Mouse (Mus musculus) adrenal gland, adult 2 months (tissue): Measurements from ENCODE around the gene Frmd4a. TPM values are rescaled to one million over a fixed set of nuclear protein-coding genes. Genes with fewer than 3 reads are reported as not detected.

Experiments used
- DNase-seq: peaks from one replicate; pipeline ENCODE4 v3.0.0; 2021
- polyA plus RNA-seq: library from polyadenylated mRNA; depleted of rRNA; stranded (reverse); fragments of >200 nt; gene quantifications from 2 replicates; pipeline ENCODE4 v1.2.3, GENCODE M21; 2012
- total RNA-seq, 2 experiments: library from RNA; stranded (reverse); gene quantifications; 2 replicates each; pipeline ENCODE4 v1.2.3; 2021

Frmd4a gene
- total and polyA plus RNA-seq, 3 experiments: 9.8 to 15.8 (median 11.4) TPM

DNA sequence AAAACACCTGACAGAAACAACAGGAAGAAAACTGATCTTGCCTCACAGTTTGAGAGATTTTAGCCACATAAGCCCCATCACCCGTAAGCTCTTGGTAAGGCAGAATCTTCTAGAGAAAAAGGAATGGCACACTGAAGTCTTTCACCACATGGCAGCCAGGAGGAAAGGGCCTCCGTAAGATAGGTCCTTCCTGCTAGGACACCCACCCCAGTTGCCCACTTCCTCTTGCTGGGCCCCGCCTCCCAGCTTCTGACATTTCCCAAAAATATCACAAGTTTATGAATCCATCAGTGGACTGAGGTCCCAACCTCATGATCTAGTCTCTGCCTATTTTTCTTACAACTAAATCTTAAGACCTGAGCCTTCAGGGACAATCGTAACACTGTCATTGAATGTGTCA lies 373.6 kb downstream of the Frmd4a start:
- no peak for DNase-seq

DNA sequence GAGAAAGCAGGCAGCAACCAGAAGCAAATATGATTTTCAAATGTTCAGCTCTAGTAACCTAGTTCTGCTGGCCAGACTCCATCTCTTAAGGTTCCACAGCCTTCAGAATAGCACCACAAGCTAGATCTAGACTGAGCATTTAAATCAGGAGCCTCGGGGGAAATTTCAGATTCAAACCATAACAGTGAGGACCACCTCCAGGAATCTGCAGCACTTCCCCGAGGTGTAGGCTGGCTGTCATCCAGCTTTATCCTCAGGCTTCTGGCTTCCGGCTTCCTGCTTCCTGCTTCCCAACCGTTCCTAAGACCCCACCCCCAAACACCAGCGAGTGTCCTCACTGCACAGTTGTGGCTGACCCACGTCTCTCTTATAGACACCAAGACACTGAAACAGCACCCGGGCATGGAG lies 374.2 kb downstream of the Frmd4a start:
- DNase-seq: no peak

DNA sequence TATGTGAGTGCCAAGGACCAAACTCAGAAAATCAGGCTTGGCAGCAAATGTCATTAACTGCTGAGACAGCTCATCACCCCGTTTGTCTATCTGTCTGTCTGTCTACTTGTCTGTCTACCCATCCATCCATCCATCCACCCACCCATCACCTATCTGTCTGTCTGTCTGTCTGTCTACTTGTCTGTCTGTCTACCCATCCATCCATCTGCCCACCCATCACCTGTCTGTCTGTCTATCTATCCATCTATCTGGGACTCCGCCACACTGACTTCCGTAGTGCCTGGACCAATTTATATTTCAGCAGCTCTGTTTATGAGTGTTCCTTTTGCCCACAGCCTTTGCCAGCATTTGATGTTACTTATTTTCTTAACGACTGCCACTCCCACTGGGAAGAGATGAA lies 375.5 kb downstream of the Frmd4a start:
- no peak for DNase-seq

DNA sequence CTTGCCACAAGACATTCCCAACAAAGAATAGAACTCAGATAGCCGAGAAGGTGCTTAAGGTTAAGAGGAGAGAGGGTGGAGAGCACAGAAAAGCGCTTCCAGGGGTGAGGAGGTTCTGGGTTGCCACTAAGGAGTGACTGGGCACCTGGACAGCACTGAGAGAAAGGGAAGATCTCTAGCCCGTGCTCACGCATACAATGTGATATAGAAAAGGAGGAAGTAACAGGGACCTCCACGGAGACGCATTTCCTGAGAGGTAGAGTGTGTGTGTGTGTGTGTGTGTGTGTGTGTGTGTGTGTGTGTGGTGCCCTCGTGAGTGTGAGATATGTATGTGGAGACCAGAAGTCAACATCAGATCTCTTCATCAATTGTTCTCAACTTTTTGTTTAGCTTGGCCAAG lies 377.1 kb downstream of the Frmd4a start:
- DNase-seq: no peak

DNA sequence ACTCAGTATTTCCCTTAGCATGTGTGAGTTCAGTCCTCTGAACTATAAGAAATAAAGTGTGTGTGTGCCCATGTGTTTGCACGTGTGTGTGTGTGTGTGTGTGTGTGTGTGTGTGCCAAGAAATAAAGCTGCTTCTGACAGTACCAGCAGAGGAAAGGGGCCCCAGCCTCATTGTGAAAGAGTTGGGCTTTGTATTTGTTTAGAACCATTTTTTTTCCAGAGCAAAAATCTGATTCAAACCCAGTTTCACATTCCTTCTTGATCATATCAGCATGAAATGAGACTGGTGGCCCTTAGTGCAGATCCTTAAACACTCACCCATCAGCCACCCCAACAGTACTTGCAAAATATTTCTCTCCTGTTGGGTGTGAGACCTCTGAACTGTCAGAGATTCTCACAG lies 382.2 kb downstream of the Frmd4a start:
- DNase-seq: no peak

DNA sequence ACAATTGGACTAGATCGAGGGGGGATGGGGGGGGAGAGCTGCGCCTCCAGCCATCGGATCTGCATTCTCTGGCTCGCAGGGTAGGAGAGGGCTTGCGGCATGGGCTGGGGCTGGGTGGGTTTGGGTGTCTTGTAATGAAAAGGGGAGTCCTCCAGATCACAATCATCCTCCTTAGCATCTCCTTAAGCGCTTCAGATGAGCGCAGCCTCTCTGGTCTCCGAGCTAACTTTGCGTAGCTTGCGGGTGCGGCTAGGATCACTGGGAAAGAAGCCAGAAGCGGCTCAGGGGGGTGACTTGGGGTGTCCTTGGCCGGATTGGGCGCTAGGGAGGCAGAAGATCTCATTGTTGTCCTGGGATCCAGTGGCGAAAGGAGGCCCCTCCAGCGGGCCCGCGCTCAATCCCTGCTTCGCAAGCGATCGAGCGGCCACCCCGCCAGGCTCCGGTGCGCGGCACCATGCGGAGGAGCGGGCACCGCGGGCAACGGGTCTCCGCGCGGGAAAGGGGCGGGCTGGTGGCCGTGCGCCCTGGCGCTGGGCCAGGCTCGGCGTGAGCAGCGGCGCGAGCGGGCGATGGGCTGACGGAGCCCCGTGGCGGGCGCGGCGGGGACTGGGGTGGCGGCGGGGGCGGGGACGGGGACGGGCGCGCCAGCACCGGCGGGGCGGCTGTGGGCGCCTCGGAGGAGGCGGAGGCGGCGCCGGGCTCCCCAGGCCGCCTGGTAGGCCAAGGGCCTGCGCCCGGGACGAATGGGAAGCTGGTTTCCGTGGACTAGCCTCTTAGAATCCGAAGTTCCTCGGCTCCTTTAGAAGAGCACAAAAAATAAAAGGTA lies 383.5 kb downstream of the Frmd4a start:
- peak; percentile 82 for DNase-seq

DNA sequence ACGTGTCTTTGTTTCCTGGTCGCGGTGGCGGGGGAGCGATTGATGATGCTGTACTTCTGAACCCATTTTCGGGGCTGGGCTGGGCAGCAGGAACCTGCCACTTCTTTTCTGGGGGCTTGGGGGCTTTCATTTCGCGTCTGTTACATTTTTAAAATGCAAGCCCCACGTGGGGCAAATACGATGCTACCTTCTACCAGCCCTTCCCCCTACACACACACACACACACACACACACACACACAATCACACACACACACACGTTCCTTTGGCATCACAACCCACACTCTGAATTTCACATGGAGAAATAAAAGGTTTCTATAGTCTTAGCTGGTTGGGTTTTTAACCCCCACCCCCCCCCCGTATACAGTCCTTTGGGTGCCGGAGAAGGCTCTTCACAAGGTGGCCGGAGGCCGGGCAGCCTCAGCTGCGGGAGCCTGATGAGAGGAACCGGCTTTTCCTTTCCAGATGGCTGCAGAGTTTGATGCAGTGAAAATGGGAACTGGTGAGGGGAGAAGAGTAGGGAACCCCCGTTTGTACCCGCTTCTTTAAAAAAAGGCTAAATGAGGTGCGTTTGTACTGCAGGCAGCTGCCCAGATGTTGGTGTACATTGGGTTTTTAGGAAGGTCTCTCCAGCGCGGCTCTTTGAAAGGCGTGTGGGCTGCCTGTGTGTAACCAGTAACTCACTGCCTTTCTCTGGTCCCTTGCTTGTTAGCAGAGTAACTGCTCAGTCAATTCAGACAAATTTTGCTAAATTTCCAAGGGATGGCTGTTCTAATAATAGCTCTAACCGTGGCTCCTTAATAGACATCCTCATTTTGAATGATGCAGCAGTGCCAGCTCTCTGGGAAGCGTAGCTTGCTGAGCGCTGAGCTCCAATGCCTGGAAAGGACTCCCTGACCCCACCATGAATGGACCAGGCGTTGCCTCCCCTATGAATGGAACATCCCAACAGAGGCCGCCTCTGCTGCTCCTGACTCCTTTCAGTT lies 384.4 kb downstream of the Frmd4a start:
- peak; percentile 27 for DNase-seq

DNA sequence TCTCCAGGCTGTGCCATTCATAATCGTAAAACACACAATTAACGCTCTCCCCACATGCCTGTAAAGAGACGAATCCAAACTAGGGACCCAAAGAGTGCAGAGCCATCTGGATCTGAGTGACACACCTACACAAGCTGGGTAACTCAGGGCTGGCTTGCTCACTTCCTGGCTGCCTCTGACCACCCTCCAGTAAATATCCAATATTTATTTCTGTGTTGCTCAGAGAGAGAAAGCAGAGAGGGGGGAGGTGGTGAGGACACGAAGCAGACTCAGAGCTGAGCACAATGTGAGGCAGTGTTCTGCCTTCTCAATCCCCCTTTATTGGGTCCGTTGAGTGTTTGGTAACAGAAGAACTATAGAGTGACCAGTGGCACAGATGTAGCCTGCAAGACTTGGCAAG lies 389.5 kb downstream of the Frmd4a start:
- no peak for DNase-seq

DNA sequence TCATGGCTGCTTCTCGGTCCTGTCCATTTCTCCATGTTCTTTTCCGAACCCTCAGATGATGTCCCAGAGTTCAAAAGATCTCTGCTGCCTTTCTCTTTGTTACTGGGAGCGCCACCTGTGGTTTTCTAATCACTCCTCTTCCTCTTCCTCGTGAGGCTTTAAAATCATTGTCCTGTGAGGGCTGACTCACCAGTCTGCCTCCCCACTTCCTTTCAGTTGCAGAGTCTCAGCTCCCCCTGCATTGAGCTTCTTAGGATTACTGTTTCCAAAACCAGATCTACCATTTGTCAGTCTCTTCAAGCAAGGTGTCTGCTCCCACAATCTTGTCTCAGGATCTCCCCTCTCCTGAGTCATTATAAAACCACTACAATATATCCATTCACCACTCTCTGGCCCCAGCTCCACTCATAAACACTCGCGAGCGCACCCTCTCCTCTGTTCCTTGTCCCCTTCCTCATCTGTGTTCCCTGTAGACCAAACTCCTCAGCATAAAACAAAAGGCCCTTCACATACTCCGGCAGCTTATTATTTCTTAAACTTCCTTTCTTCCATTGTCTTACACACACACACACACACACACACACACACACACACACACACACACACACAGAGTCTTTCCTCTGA lies 392.4 kb downstream of the Frmd4a start:
- DNase-seq: no peak

DNA sequence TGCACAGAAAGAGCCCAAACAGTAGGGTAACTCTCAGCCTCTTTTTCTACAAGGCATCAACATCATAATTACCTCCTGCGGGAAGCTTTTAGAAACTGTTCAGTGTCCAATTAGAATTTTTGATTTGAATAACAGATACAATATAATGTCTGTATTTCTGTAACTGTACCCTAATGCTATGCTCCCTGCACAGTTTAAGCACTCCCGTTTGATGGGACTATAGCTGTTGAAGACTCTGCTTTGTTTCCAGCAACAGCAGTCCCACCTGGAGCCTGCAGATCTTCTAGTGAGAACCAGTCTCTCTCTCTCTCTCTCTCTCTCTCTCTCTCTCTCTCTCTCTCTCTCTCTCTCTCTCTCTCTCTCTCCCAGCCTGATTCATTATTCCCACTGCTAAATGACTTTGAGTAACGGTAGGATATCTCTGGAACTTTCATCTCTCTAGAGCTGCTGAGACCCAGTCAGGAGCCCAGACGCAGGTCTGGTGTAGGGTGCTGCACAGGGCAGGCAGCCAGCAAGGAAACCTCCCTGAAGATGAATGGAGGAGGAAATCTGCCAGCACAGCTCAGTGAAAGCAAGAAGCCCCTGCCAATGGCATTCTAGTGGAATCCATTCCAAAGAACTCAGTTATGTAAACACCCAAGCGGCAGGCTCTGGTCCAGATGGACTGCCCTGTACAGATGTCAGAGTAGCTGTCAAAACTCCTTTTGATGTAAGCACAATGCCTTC lies 395.5 kb downstream of the Frmd4a start:
- peak; percentile 49 for DNase-seq

DNA sequence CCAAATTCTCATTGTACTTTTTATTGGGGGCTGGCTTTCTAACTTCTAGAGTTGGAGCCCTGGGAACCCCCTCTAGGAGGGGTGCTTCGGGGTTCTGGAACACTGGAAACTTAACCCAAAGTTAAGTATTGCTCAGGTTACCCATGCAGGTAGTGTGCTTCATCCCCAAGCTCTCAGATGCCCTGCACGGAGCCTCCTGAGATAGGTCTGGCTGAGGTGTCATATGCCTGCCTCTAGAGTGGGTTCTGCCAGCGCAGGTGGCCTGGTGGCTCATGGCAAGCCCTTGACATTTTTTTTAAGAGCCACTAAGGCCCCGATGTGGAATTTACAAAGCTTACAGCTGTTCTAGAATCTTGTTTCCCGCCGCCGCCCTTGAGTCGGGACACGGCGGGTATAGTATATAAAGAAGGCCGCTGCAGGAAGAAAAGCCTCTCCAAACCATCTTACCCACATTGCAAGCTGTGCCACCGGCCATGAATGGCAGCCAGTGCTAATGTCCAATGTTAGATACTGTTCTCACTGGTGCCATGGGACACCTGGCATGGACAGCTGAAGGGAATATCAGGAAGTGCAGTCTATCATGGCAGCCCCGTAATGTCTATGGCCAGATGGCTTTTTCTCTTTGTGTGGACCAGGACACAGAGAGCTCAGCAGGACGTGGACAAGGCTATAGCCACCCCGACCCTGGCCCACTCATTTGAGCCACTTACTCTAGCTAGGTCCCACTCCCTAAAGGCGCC lies 396.2 kb downstream of the Frmd4a start:
- no peak for DNase-seq

DNA sequence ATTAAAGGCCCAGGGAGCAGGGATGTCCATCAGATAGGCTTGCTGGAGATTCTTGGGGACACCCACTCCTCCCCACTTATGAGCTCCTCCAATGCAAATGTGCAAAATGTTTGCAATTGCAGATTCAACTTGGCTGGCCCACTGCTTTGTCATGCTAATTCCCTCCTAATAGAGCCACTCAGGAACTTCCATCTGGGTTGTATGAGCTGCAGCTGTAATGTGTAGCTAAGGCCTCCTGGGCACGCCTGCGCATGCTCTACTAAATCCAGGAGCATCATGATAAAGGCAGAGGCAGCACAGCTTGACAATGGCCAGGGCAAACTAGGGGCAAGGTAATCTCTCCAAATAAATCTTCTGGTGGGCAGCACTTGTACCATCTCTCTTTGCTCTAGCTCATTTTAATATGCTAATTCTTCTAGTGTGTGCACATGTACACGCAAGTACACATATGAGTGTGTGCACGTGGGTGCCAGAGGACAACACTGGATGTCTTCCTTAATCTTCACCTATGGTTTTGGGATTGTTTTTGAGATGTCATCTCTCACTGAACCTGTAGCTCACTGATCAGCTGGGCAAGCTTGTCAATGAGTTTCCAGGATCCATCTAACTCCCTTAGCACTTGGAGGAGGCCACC lies 403.3 kb downstream of the Frmd4a start:
- no peak for DNase-seq

DNA sequence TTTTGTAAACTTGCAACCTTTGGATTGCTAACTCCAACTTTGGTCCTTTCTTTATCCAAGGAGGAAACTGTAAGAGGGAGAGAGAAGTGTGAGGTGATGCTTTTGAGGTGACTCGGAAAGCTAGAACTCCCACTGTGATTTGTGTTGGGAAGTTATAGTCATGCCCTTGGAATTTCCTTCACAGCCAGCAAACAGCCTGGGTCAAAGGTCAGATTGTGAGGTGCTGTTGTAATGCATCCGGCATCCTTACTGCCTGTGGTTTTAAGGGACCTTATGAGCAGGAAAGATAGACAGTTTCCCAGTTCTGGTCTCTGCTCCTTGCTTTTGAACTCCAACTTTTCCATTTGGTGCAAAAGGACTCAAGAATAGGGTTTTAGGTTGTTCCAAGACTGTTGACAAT lies 404.2 kb downstream of the Frmd4a start:
- DNase-seq: no peak

DNA sequence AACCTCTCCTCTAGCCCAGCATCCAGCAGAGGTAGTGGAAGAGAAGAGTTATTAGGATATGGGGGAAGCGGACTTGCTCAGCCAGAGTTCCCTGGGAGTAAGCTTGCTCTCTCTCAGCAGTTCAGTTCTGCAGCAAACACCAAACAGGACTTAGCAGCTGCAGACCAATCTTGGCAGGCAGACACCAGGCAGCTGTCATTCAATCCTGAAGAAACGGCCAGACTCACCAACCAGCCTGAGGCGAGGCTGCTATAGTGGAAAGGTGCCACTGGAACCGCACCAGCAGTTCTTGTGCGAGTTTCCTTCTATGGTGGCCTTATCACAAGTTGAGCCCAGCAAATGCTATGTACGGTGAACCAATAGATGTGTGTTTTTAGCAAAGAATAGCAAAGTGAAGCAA lies 406.4 kb downstream of the Frmd4a start:
- DNase-seq: no peak

DNA sequence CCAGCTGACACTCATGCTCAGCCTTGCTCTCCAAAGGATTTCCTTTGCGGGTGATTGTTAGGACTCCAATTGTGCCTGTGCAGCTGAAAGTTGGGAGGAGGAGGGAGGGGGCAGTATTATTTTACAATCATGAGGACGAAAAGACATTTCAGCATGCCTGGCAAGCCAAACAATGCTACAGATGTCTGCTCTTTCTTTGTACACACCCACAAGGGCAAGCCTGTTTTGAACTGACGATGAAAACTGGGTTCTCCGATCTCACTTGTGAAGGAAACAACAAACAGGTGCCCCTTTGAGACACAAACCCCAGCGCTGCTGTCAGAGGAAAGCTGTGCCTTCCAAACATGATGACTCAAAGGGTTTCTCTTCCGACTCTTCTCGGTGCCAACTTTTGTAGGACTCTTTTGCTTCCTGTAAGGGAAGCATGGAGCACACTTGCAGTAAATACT lies 410.9 kb downstream of the Frmd4a start:
- no peak for DNase-seq

DNA sequence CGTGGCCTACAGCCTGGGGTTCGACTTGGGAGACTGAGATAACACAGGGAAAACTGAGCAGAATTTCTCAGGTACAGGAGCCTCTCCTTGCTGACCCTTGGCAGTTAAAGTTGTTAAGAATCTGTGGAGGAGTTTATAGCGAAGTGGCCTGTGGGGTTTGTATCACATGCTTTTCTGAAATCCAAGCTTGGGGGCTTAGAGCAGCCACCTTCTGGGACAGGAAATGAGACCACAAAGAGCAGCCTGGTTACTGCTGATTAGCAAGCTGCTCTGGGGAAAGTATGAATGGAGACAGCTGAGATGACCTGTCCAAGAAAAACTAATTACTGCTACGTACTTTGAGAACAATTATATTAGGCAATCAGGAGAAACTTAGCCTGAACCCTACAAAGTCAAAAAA lies 415.6 kb downstream of the Frmd4a start:
- DNase-seq: no peak

DNA sequence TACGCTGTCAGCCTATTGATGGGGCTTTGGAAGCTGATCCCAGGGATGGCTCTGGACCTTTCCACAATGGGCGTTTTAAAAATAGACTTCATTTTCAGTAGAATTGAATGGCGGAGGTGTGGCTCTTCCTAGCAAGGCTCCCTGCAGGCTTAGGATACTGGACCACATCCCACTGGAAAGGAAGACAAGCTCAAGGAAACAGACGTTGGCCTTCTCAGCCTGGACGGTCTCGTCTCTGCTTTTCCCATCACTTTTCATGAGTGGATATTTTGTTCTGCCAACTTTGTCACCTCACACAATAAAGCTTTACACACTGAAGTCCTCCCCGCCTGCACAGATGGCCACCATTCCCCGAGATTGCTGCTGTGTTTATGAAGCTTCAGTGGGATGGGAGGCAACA lies 417.5 kb downstream of the Frmd4a start:
- no peak for DNase-seq

DNA sequence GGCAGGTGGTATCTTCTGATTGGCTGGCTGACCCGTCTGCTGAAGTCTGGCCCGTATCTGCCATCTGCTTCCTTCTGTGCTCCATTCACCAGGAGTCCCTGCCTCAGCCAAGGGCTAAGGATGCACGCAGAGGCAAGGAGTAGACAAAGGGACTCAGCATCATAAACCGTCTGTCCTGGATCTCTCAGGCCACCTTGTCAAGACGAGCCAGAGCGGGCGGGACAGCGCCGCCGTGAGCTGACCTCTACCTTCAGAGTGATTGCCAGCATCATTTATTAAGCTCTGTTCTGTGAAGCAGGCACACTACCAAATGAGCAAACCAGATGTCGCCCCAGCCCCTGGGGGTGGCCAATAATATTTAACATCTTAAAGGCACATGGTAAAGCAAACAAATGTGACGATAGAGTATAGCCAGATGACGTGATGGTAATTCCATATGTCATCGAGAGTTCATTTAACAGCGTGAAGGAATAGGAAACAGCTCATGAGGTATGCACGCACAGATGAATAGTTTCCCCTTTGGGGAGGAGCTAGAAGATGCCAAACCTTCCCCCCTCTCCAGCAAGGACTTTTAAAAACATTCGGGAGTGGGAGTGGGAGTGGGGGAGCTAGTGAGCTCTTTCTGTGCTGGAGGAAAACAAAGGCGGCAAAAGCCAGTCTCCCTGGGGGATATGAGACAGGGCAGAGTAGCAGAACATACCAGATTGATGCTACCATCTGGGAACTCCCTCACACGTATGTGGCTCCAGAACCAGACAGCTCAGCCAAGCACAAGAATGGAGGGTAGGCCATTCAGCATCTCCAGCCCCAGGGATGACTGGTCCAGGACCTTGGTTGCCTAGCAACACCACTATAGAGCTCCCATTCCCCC lies 419.1 kb downstream of the Frmd4a start:
- no peak for DNase-seq

DNA sequence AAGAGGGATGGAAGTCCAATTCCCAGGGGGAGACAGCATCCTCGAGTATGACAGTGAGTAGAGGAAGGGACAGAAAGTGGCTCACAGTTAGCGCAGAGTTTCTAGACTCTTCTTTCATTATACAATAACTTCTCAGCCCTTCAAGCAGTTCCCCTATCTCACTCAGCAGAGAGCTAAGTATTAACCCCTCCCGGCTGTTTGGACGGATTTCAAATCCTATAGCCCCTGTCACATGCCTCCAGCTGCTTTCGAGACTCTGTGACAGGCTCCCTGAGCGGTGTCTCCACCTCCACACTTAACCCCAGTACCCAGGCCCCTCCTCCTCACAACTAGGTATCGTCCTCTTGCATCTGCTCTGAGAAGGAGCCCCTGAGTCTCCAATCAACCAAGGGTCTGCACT lies 421.2 kb downstream of the Frmd4a start:
- DNase-seq: no peak

DNA sequence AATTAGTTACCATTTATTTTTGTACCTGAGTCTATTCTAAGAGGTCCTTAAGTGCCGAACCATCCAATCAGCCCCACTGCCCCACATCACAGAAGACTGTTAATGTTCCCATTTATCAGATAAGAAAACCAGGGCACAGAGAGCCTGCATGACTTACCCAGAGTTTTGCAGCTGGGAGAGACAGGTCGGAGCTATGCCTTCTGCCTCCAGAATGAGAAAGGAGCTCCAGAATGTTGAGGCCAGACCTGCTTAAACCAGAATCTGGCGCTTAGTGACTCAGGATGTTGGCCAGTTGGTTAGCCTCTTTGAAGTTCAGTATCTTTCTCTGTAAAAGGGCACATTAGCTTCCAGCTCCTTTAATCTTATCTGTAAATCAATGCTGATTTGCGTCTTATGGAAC lies 422.4 kb downstream of the Frmd4a start:
- DNase-seq: no peak
